Mouse (Mus musculus): ENCODE data around the gene Nabp2. TPM values are rescaled to one million over a fixed set of nuclear protein-coding genes. Genes with fewer than 3 reads are reported as not detected.

Nabp2 gene
- polyA plus RNA-seq, 1 experiment from 2014 or later, result 33.8 TPM

- H3K27me3 ChIP-seq (ENCODE audit: insufficient read depth, low read length), result no peaks in the 10 kb centered on the region
- DNase-seq, result no peak
- H3K9ac ChIP-seq (replicated peaks), result no peak overlapping the region
- H3K4me3 ChIP-seq (ENCODE audit: low read depth, low read length), result no peak overlapping the region
- no peak for TF ChIP-seq EP300 (IDR thresholded peaks at IDR 0.05; ENCODE audit: low read depth)
- no peak for TF ChIP-seq CTCF (IDR thresholded peaks at IDR 0.05; ENCODE audit: low read depth)
- no peaks in the 10 kb centered on the region for H3K9me3 ChIP-seq (ENCODE audit: low read length)
- no peak for ATAC-seq
- peaks cover 5% of the 10 kb centered on the region; the same call in 1 of the 2 replicates for H3K4me1 ChIP-seq (ENCODE audit: insufficient read depth)
- WGBS (ENCODE audit: insufficient replicate concordance), result 87% methylated on average over 10 of the region's 10 CpGs
- H3K27ac ChIP-seq (ENCODE audit: low read depth), result no peak overlapping the region
- no peak overlapping the region for H3K4me2 ChIP-seq (ENCODE audit: low read depth, low read length)
- peaks cover 29% of the 10 kb centered on the region for H3K36me3 ChIP-seq (replicated peaks; ENCODE audit: insufficient read depth, low read length)
Observed at GRCm38 (mm10) chr10:128441324-128442119, 30.2 kb upstream of the Nabp2 start.

GRCm38 (mm10) chr10:128440407-128440806 lies 29.1 kb upstream of the Nabp2 start:
- DNase-seq, result peak; percentile 27
- H3K4me1 ChIP-seq (ENCODE audit: insufficient read depth), result peaks cover 5% of the 10 kb centered on the region; the same call in 1 of the 2 replicates
- ATAC-seq, result no peak
- WGBS (ENCODE audit: insufficient replicate concordance), result 64% methylated on average over 10 of the region's 10 CpGs
- no peak overlapping the region for H3K27ac ChIP-seq (ENCODE audit: low read depth)
- H3K9ac ChIP-seq (replicated peaks), result no peak overlapping the region
- H3K9me3 ChIP-seq (ENCODE audit: low read length), result no peaks in the 10 kb centered on the region
- no peak overlapping the region for H3K4me3 ChIP-seq (ENCODE audit: low read depth, low read length)
- H3K4me2 ChIP-seq (ENCODE audit: low read depth, low read length), result no peak overlapping the region
- H3K36me3 ChIP-seq (replicated peaks; ENCODE audit: insufficient read depth, low read length), result peaks cover 38% of the 10 kb centered on the region
- H3K27me3 ChIP-seq (ENCODE audit: insufficient read depth, low read length), result no peaks in the 10 kb centered on the region
- TF ChIP-seq CTCF (IDR thresholded peaks at IDR 0.05; ENCODE audit: low read depth) (peak; percentile 73), EP300 (IDR thresholded peaks at IDR 0.05; ENCODE audit: low read depth) (no peak)

GRCm38 (mm10) chr10:128438675-128439279 lies 27.5 kb upstream of the Nabp2 start:
- 53% methylated on average over 10 of the region's 10 CpGs for WGBS (ENCODE audit: insufficient replicate concordance)
- Histone ChIP-seq H3K9ac (replicated peaks) (no peak overlapping the region), H3K4me1 (ENCODE audit: insufficient read depth) (peaks cover 5% of the 10 kb centered on the region; the same call in 1 of the 2 replicates), H3K4me2 (ENCODE audit: low read depth, low read length) (no peak overlapping the region), H3K36me3 (replicated peaks; ENCODE audit: insufficient read depth, low read length) (peaks cover 39% of the 10 kb centered on the region), H3K27ac (ENCODE audit: low read depth) (peak overlapping the region; percentile 45), H3K27me3 (ENCODE audit: insufficient read depth, low read length) (no peaks in the 10 kb centered on the region), H3K9me3 (ENCODE audit: low read length) (no peaks in the 10 kb centered on the region), H3K4me3 (ENCODE audit: low read depth, low read length) (no peak overlapping the region)
- ATAC-seq (peak; percentile 35), DNase-seq (peak; percentile 29)
- TF ChIP-seq CTCF (IDR thresholded peaks at IDR 0.05; ENCODE audit: low read depth) (no peak), EP300 (IDR thresholded peaks at IDR 0.05; ENCODE audit: low read depth) (no peak)

- Histone ChIP-seq H3K9me3 (ENCODE audit: low read length) (no peaks in the 10 kb centered on the region), H3K27me3 (ENCODE audit: insufficient read depth, low read length) (no peaks in the 10 kb centered on the region), H3K36me3 (replicated peaks; ENCODE audit: insufficient read depth, low read length) (peaks cover 39% of the 10 kb centered on the region), H3K4me3 (ENCODE audit: low read depth, low read length) (no peak overlapping the region), H3K4me1 (ENCODE audit: insufficient read depth) (peaks cover 5% of the 10 kb centered on the region; the same call in 1 of the 2 replicates), H3K9ac (replicated peaks) (no peak overlapping the region), H3K4me2 (ENCODE audit: low read depth, low read length) (no peak overlapping the region), H3K27ac (ENCODE audit: low read depth) (peak overlapping the region; percentile 58; the same call in 1 of the 2 replicates)
- WGBS (ENCODE audit: insufficient replicate concordance), result 75% methylated on average over 8 of the region's 8 CpGs
- DNase-seq, result peak; percentile 19
- TF ChIP-seq EP300 (IDR thresholded peaks at IDR 0.05; ENCODE audit: low read depth), result no peak
- no peak for TF ChIP-seq CTCF (IDR thresholded peaks at IDR 0.05; ENCODE audit: low read depth)
- ATAC-seq, result no peak
Observed at GRCm38 (mm10) chr10:128436376-128436775, 25.1 kb upstream of the Nabp2 start.

- WGBS (ENCODE audit: insufficient replicate concordance), result 79% methylated on average over 5 of the region's 5 CpGs
Observed at GRCm38 (mm10) chr10:128435873-128436272, 24.6 kb upstream of the Nabp2 start.

GRCm38 (mm10) chr10:128435186-128435823 lies 24.0 kb upstream of the Nabp2 start:
- TF ChIP-seq CTCF (IDR thresholded peaks at IDR 0.05; ENCODE audit: low read depth), result no peak
- TF ChIP-seq EP300 (IDR thresholded peaks at IDR 0.05; ENCODE audit: low read depth), result no peak
- Histone ChIP-seq H3K9me3 (ENCODE audit: low read length) (no peaks in the 10 kb centered on the region), H3K4me3 (ENCODE audit: low read depth, low read length) (no peak overlapping the region), H3K27ac (ENCODE audit: low read depth) (peak overlapping the region; percentile 58), H3K9ac (replicated peaks) (no peak overlapping the region), H3K27me3 (ENCODE audit: insufficient read depth, low read length) (no peaks in the 10 kb centered on the region), H3K4me1 (ENCODE audit: insufficient read depth) (peaks cover 5% of the 10 kb centered on the region; the same call in 1 of the 2 replicates), H3K4me2 (ENCODE audit: low read depth, low read length) (no peak overlapping the region), H3K36me3 (replicated peaks; ENCODE audit: insufficient read depth, low read length) (peaks cover 37% of the 10 kb centered on the region)
- peak; percentile 54 for DNase-seq
- peak; percentile 49 for ATAC-seq
- WGBS (ENCODE audit: insufficient replicate concordance), result 69% methylated on average over 17 of the region's 17 CpGs

More at GRCm38 (mm10) chr10:128435873-128436272, 24.6 kb upstream of the Nabp2 start:
- no peak overlapping the region; the same call in 1 of the 2 replicates for H3K9ac ChIP-seq (replicated peaks)
- H3K4me1 ChIP-seq (ENCODE audit: insufficient read depth), result peaks cover 5% of the 10 kb centered on the region; the same call in 1 of the 2 replicates
- H3K9me3 ChIP-seq (ENCODE audit: low read length), result no peaks in the 10 kb centered on the region
- H3K27me3 ChIP-seq (ENCODE audit: insufficient read depth, low read length), result no peaks in the 10 kb centered on the region
- TF ChIP-seq EP300 (IDR thresholded peaks at IDR 0.05; ENCODE audit: low read depth), result no peak
- TF ChIP-seq CTCF (IDR thresholded peaks at IDR 0.05; ENCODE audit: low read depth), result no peak
- H3K4me3 ChIP-seq (ENCODE audit: low read depth, low read length), result no peak overlapping the region
- peaks cover 37% of the 10 kb centered on the region for H3K36me3 ChIP-seq (replicated peaks; ENCODE audit: insufficient read depth, low read length)
- ATAC-seq (no peak), DNase-seq (no peak)
- H3K27ac ChIP-seq (ENCODE audit: low read depth), result peak overlapping the region; percentile 58
- no peak overlapping the region for H3K4me2 ChIP-seq (ENCODE audit: low read depth, low read length)

All from liver, postnatal 0 days (tissue).